Mouse (Mus musculus) embryonic facial prominence, embryonic 14.5 days (tissue): ENCODE data around the gene Alkbh6. TPM values are rescaled to one million over a fixed set of nuclear protein-coding genes. Genes with fewer than 3 reads are reported as not detected.
A peak's percentile ranks its signal among the peaks of the same experiment; 100 is the strongest.

Source experiments
- ATAC-seq: fragments of 200-750 bp; cut with Nextera tagmentation; 2 replicates; pipeline ENCODE4 v1.8.0; 2017; ENCODE audit warnings: low read depth, moderate number of reproducible peaks, moderate TSS enrichment
- DNase-seq: peaks from one replicate; pipeline ENCODE4 v3.0.0-alpha.2; 2015; ENCODE audit warnings: low spot score
- H3K27ac ChIP-seq: fragments of 300-500 bp; sonication (generic); replicated peaks from 2 replicates; pipeline ENCODE4 v1.5.1; 2014; ENCODE audit warnings: low read depth, mild to moderate bottlenecking, low read length, moderate library complexity
- H3K27me3 ChIP-seq: fragments of 300-500 bp; sonication (generic); replicated peaks from 2 replicates; pipeline ENCODE4 v1.6.1; 2014; ENCODE audit warnings: low read length; ENCODE audit not compliant: control insufficient read depth, insufficient read depth
- H3K36me3 ChIP-seq: fragments of 300-500 bp; sonication (generic); 2 replicates; pipeline ENCODE4 v1.6.1; 2014; ENCODE audit warnings: low read length, mixed read lengths; ENCODE audit not compliant: control insufficient read depth, insufficient read depth
- H3K4me1 ChIP-seq: fragments of 300-500 bp; sonication (generic); 2 replicates; pipeline ENCODE4 v1.6.1; 2014; ENCODE audit warnings: antibody characterized with exemption, low read length; ENCODE audit not compliant: control insufficient read depth, insufficient read depth
- H3K4me2 ChIP-seq: fragments of 300-500 bp; sonication (generic); 2 replicates; pipeline ENCODE4 v1.6.1; 2014; ENCODE audit warnings: low read depth, mild to moderate bottlenecking, low read length, moderate library complexity, mixed read lengths
- H3K4me3 ChIP-seq: fragments of 300-500 bp; sonication (generic); 2 replicates; pipeline ENCODE4 v1.5.1; 2014; ENCODE audit warnings: low read depth, mild to moderate bottlenecking, low read length
- H3K9ac ChIP-seq: fragments of 300-500 bp; sonication (generic); 2 replicates; pipeline ENCODE4 v1.6.1; 2014; ENCODE audit warnings: low read depth, mild to moderate bottlenecking, low read length, moderate library complexity, mixed read lengths
- H3K9me3 ChIP-seq: fragments of 300-500 bp; sonication (generic); 2 replicates; pipeline ENCODE4 v1.6.1; 2016; ENCODE audit warnings: low read length; ENCODE audit not compliant: control insufficient read depth
- WGBS: fragments of 180-500 bp; shearing (Covaris S2); extraction: QIAGEN DNeasy Blood & Tissue Kit; methylation state at CpG from one replicate; pipeline ENCODE4 v1.1.7; 2014; 5-methylcytosine and 5-hydroxymethylcytosine counted together
- polyA plus RNA-seq: library from polyadenylated mRNA; unstranded; fragments of >200 nt; fragmentation: Nextera tagmentation; extraction: Ambion mirVana; gene quantifications from 2 replicates; pipeline ENCODE4 v1.2.1, GENCODE M21; 2014

Gene Alkbh6
- polyA plus RNA-seq, 1 experiment from 2014 or later = 72.3 TPM

DNA sequence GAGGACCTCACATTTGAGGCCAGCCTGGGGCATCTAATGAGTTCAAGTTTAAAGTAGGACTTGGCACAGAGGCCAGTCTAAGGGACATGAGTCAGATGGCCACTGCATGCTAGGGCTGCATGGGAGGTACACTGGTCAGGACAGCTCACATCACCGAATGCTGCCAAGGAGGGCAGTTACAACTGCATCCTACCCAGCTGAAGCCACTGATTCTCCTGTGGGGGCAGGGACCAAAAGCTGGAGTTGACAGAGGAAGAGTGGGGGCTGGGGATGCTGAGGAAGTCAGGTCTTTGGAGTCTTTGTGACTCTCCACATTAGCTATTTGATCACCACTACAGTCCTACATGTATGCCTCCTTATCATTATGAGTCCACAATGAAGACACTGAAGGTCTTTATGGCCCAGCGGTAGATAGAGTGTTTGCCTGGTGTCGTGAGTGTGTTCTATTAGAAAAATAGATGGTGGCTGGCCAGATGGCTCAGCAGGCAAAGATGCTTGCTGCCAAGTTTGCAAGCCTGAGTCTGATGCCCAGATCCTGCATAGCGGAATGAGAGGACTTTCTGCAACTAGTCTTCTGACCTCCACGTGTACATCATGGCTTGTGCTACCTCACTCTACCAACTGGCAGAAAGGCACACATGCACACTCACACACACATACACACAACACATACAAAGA is 31.1 kb downstream of the Alkbh6 start:
- no peaks in the 10 kb centered on the region for H3K4me1 ChIP-seq
- no peaks in the 10 kb centered on the region for H3K9me3 ChIP-seq
- H3K4me2 ChIP-seq = no peak overlapping the region
- H3K27ac ChIP-seq = no peak overlapping the region
- H3K4me3 ChIP-seq = no peak overlapping the region
- ATAC-seq (no peak), DNase-seq (no peak)
- no peaks in the 10 kb centered on the region for H3K36me3 ChIP-seq
- WGBS = 71% methylated on average over 5 of the region's 5 CpGs
- H3K27me3 ChIP-seq = peaks cover 6% of the 10 kb centered on the region
- no peak overlapping the region for H3K9ac ChIP-seq

DNA sequence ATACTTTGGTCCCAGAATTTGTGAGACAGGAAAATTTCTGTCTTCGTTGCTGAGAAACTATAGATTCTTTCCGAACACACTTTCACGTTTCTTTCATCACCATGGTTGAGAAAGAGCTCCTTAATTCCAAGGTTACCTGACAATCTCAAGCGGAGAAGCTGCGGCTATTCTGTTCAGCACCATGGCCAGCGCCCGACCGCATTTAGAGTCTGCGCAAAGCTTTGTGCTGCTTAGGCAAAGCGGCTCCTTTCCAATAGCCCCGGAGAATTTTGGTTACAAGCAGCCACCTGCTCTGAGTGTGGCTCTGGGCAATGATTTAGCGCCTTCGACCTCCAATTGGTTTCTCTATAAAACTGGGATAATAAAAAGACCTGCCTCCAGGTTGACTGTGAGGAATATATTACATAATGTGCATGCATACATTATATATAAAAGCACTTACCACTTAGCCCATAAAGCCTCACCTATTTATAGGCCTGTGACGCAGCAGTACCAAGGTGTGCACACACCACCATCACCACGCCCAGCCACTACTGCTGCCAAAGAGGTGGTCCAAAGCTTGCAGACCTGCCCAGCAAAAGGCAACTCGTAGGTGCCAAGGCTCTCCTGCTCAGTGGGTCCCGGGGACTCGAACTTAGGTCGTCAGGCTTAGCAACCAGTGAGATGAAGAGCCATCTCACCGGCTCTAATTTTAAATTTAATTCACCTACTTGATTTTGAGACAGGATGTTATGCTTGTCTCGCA is 38.3 kb downstream of the Alkbh6 start:
- no peak overlapping the region for H3K4me3 ChIP-seq
- no peak overlapping the region for H3K4me2 ChIP-seq
- no peak overlapping the region for H3K27ac ChIP-seq
- ATAC-seq = no peak
- H3K9ac ChIP-seq = no peak overlapping the region
- peak; percentile 86 for DNase-seq
- H3K27me3 ChIP-seq = peaks cover 16% of the 10 kb centered on the region
- 27% methylated on average over 21 of the region's 21 CpGs for WGBS
- no peaks in the 10 kb centered on the region for H3K36me3 ChIP-seq
- no peaks in the 10 kb centered on the region for H3K9me3 ChIP-seq
- no peaks in the 10 kb centered on the region for H3K4me1 ChIP-seq

DNA sequence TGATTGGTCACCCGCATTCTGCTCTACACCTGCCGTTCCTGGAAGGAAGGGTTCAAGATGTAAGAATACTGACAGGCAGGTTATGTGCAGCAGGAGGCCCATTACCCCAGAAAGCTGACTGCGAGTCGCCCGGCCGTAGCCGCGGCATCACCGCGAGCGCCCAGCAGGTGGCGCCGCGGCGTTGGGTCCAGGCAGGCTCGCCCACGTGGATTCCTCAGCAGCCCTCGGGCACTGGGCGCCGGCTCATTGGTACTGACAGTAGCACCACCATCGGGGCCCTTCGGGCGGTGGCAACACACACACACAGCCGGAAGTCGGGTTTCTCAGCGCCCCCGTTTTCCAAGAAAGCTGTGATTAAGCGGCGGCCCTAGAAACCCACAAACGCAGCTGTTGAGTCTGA is 39.3 kb downstream of the Alkbh6 start:
- Histone ChIP-seq H3K9me3 (no peaks in the 10 kb centered on the region), H3K27ac (no peak overlapping the region), H3K4me1 (no peaks in the 10 kb centered on the region), H3K9ac (no peak overlapping the region), H3K4me3 (0 out of 2 replicates have a peak overlapping the region, but pooled peaks have one; percentile 6), H3K36me3 (no peaks in the 10 kb centered on the region), H3K4me2 (peak overlapping the region; percentile 21; the same call in 1 of the 2 replicates), H3K27me3 (peaks cover 16% of the 10 kb centered on the region)
- DNase-seq (peak; percentile 56), ATAC-seq (no peak)
- 3% methylated on average over 29 of the region's 30 CpGs for whole genome bisulfite sequencing

DNA sequence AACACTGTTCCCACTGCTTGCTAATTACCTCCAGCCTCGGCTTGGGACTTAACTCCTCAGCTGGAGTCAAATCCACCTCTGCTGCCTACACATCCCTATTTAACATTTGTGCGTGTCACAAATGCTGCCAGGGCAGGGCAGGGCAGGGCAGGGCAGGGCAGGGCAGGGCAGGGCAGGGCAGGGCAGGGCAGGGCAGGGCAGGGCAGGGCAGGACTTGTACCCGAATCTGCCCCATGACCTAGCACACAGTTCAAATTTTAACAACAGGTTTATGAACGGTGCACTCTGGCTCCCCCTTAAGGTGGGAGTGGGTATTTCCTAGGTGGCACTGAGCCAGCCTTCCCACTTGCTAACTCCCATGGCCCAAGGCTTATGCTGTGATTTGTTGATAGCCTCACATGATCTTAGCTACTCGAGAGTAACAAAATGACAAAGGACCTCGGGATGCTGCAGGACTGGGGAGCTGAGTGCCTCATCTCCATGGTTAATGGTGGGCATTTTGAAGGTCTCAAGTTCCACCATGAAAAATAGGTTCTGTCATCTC is 44.8 kb downstream of the Alkbh6 start:
- DNase-seq = peak; percentile 49
- peaks cover 2% of the 10 kb centered on the region; the same call in 1 of the 2 replicates for H3K27me3 ChIP-seq
- ATAC-seq = peak; percentile 74
- H3K4me3 ChIP-seq = no peak overlapping the region
- no peak overlapping the region for H3K27ac ChIP-seq
- 13% methylated on average over 6 of the region's 6 CpGs for WGBS
- no peaks in the 10 kb centered on the region for H3K9me3 ChIP-seq
- H3K4me2 ChIP-seq = no peak overlapping the region
- H3K36me3 ChIP-seq = peaks cover 8% of the 10 kb centered on the region
- H3K9ac ChIP-seq = no peak overlapping the region
- H3K4me1 ChIP-seq = no peaks in the 10 kb centered on the region

DNA sequence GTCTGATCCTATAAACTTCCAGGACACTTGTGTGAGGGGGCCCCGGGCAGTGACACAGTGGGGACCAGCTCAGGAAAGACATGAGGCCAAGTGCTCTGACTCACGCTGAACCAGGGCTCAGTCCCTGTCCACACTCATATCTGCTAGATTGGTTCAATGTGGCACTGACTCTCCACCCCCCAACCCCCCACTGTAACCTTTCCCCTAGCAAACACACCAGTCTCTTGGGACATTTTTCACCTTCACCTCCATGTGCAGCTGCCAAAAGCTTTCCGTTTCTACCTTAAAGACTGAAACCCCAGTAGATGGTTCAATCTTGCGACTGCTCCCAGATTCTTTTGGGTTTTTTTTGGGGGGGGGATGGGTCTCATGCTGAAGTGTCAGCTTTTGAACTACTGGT is 45.5 kb downstream of the Alkbh6 start:
- ATAC-seq (no peak), DNase-seq (no peak)
- Histone ChIP-seq H3K9me3 (no peaks in the 10 kb centered on the region), H3K27ac (no peak overlapping the region), H3K36me3 (peaks cover 8% of the 10 kb centered on the region), H3K4me1 (no peaks in the 10 kb centered on the region), H3K4me3 (no peak overlapping the region), H3K9ac (no peak overlapping the region), H3K4me2 (no peak overlapping the region), H3K27me3 (no peaks in the 10 kb centered on the region)
- WGBS = 69% methylated on average over 4 of the region's 4 CpGs

DNA sequence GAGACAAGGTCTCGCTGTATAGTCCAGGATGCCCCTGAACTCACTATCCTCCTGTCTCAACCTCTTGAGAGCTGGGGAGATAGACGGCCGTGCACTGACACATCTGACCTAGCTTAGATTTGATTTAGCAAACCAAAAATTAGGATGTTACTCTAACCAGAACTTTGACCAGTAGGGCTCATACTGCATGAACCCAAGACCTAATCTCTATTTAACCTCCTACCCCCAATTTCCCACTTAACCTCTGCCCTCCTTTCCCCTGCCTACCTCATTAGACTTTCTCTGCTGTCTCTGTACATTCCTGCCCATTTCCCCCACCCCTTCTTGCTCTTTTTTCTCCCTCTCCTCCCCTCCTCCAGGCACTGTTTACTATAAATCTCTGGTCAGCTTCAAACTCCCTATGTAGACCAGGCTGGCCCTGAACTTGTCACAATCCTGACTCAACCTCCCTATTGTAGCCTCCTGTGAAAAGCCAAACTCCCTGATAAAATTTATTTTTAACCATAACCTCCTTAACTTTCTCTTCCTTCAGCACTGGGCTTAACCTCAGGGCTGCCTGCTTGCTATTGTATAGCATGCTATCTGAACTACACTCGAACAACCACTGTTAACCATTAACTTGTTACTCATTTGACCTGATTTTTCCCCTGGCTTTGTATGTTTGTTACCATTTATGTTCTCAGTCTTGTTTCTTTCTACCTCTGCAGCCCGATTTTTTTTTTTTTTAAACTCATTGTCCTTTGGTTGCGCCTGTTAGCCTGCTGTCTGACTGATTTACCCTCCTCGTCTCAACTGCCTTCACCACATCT is 50.1 kb downstream of the Alkbh6 start:
- ATAC-seq = no peak
- no peak overlapping the region for H3K9ac ChIP-seq
- peaks cover 13% of the 10 kb centered on the region; the same call in 1 of the 2 replicates for H3K4me1 ChIP-seq
- WGBS = 57% methylated on average over 7 of the region's 7 CpGs
- no peak for DNase-seq
- no peak overlapping the region for H3K4me3 ChIP-seq
- no peaks in the 10 kb centered on the region for H3K27me3 ChIP-seq
- H3K36me3 ChIP-seq = peaks cover 21% of the 10 kb centered on the region
- no peak overlapping the region for H3K4me2 ChIP-seq
- H3K9me3 ChIP-seq = no peaks in the 10 kb centered on the region
- H3K27ac ChIP-seq = no peak overlapping the region

DNA sequence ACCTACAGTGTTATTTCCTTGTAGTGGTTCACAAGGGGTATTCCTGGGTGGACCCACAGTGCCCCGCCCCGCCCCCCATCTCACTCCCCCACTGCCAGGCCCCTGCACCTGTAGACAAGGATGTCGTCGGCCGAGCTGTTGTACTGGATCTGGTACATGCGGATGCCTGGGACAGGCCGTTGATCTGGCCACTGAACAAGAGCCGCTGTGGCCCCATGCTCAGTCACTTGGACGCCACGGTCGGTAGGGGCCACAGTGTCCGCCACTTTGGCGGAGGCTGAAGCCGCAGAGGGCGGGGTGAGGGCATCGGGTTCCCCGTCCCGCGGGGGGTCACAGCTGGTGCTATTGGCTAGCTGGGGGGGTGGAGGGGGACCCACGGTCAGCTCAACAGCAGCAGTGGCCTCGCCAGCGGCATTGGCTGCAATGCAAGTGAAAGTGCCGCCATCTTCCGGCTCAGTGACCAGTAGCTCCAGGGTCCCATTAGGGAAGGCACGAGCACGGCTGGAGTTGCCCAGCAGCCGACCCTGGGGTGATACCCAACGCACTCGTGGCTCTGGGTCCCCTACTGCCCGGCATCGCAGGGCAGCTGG is 50.9 kb downstream of the Alkbh6 start:
- no peak overlapping the region for H3K9ac ChIP-seq
- ATAC-seq = no peak
- 79% methylated on average over 25 of the region's 31 CpGs for WGBS
- H3K4me1 ChIP-seq = peaks cover 15% of the 10 kb centered on the region; the same call in 1 of the 2 replicates
- H3K4me3 ChIP-seq = no peak overlapping the region
- no peak overlapping the region for H3K4me2 ChIP-seq
- H3K9me3 ChIP-seq = no peaks in the 10 kb centered on the region
- no peak overlapping the region for H3K27ac ChIP-seq
- H3K36me3 ChIP-seq = peaks cover 21% of the 10 kb centered on the region
- no peak for DNase-seq
- H3K27me3 ChIP-seq = peaks cover 4% of the 10 kb centered on the region; the same call in 1 of the 2 replicates

DNA sequence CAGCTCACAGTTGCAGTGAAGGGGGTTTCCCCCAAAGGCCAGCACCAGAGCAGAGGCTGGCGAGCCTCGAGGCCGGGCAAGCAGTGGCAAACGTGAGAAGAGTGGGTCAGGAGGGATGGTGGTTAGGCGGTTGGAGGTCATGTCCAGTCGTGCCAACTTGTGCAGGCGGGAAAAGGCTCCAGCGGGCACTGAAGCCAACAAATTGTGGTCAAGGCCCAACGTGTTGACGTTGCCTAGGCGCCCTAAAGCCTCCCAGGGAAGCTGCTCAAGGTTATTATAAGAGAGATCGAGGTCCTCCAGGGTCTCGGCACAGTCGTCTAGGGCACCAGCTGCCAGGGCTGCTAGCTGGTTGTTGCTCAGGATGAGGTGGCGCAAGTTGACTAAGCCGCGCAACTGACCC is 51.5 kb downstream of the Alkbh6 start:
- no peak overlapping the region for H3K27ac ChIP-seq
- no peak overlapping the region for H3K4me2 ChIP-seq
- 89% methylated on average over 17 of the region's 17 CpGs for WGBS
- no peak for DNase-seq
- H3K27me3 ChIP-seq = peaks cover 8% of the 10 kb centered on the region; the same call in 1 of the 2 replicates
- no peak for ATAC-seq
- H3K36me3 ChIP-seq = peaks cover 21% of the 10 kb centered on the region
- no peaks in the 10 kb centered on the region for H3K9me3 ChIP-seq
- no peak overlapping the region for H3K4me3 ChIP-seq
- peaks cover 15% of the 10 kb centered on the region; the same call in 1 of the 2 replicates for H3K4me1 ChIP-seq
- no peak overlapping the region for H3K9ac ChIP-seq
